Mouse (Mus musculus) cerebellum, postnatal 14 days (tissue): Measurements from ENCODE around the gene Isyna1.
"Not testable (repeated sequence)": the region's sequence is repeated elsewhere in the genome, so short reads cannot be mapped to it uniquely, and the experiment has no call there.

Source experiments
- DNase-seq, 2 experiments: peaks; one replicate each; pipeline ENCODE4 v3.0.0; 2021; ENCODE audit warnings: mixed read lengths in 2 of 2

Isyna1 gene

DNA sequence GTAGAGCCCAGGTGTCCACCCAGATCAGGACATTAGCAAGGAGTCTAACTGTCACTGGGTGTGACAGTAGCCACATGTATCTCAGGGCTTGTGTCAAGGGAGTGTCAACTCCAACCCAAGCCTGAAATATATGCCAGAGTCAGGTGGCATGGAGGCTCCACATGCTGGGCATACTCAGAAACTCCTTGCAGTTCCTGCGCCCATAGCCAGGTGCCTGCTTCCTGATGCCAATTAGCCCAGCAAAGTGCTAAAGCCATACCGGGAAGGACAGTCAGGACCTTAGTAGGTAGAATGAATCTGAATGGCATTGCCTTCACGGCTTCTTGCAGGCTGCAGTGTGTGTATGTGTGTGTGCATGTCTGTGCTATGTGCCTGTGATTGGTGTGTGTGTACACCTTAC lies 17.0 kb upstream of the Isyna1 start:
- DNase-seq: no peak

DNA sequence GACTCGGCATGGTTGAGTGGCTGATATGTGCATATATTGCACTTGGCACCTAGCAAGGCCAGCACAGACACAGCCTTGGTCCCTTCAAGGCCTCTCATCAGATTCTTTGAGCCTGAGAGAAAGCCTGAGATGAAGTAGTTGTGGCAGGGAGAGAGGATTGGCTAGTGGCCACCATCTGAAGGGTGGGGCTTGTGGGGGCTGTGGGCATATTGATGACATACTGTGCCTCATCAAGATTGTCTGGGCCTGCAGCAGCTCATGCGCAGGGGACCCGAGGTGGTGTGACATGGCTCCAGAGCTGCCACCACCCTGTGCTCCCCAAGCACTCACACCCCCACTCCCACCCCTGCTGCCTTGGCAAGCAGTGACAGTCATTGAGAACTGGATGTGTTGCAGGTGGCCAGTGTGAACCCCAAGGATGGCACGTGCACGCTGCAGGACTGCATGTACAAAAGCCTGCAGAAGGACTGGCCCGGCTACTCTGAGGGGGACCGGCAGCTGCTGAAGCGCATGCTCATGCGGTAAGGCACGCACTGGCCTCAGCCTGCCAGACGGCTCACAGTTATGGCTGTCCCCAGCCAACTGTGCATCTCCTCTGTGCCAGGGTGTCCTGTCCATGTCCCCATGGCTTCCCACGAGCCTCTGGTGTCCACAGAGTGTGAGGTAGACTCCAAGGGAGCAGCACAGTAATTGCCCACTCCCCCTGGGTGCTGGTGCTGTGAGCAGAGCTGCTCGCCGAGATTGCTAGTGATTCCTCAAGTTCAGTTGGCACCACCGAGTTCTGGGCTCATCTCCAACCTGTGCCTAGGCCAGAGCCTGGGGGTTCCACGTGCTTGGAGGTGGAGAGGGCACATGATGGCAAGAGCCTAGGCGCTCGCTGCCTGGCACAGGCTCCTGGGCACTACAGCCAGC lies 10.4 kb upstream of the Isyna1 start:
- peak; percentile 88 to 90 for DNase-seq

DNA sequence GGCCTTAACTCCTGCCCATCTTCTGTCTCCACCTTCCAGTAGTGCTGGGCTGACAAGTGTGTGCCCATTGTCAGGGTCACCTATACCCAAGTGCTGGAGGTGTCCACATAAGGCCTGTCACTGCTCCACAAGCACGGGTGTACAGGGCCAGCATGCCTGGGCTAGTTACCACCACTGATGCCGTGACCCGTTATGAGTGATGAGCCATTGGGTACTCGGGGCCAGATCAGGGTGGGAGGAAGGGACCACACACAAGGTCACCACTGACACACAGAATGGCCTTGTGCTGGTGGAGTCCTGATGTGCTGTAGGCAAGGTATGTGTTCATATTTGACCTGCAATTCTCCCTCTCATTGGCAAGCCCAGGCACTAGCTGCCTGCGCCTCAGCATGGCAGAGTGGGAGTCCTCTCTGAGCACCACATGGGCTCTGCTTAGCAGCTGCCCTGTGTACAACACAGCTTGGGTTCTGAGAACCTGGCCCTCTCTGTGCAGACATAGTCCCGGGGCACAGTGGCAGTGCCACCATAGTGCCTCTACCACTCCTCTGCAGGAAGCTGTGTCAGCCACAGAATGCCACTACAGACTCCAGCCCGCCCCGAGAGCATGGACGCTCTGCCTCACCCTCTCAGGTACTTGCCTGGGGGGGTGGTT lies 9.4 kb upstream of the Isyna1 start:
- no peak for DNase-seq

DNA sequence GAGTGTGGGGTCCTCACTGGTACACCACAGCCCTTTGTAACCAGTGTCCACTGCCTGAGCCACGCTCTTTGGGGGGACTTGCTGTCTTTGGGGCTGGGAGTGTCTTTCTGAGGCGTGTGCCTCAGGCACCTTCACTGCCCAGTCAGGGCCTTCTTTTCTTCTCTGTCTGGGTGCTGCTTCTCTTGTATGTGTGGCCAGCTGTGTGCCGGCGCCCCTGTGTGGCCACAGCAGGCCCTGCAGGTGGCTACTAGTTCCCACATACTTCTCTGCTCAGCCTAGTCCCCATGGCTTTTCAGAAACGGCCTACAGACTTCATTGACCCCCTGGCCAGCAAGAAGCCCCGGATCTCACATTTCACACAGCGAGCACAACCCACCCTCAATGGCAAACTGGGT lies 8.9 kb upstream of the Isyna1 start:
- DNase-seq: peak; percentile 63 to 68

DNA sequence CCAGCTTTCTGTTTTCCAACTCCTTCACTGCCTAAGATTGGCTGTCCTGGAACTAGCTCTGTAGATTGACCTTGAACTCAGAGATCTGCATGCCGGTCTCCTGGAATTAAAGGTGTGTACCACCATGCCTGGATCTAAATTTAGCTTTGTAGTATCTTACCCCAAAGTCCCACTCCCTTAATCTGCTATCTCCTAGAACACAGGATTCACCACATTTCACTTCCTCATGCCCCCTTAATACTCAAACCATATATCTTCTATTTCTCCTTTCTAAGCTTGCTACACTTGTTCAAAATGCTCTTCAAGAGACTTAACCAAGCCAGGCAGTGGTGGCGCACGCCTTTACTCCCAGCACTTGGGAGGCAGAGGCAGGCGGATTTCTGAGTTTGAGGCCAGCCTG lies 6.2 kb upstream of the Isyna1 start:
- DNase-seq: not testable (repeated sequence)

DNA sequence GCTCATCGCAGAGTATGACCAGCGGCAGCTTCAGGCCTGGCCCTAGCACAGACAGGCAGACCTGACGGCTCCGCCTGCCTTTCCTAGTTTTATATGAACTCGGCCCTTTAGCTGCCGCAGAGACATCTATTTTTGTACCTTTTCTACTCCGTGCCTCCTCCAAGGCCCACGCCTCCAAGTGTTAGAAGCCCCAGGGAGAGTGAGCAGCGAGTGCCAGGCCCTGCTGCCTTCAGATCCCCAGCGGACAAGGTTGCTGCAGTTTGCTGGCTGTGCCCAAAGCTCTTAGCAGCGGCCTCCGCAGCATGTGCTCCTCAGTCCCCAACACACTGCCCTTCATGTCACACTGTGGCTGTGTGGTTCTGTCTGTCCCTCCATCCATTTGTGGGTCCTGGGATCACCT lies 2.6 kb upstream of the Isyna1 start:
- no peak for DNase-seq

DNA sequence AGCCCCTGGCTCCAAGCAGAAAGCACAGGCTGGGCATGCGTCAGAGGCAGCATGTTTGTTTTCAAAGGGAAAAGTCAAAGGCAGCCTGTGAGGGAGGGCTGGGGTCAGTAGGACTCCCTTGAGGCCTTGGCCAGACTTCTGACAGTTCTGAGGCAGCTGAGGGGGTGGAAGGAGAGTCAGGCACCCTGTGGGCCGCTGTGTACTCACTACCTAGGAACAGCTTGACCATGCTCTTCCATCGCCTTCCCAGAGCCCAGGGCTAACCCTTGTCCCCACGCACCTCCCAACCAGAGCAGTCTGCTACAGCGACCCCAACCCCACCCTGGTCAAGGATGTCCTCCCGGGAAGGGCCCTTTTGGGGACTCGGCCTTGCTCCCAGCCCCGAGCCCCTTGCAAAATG lies 1.0 kb upstream of the Isyna1 start:
- no peak for DNase-seq

DNA sequence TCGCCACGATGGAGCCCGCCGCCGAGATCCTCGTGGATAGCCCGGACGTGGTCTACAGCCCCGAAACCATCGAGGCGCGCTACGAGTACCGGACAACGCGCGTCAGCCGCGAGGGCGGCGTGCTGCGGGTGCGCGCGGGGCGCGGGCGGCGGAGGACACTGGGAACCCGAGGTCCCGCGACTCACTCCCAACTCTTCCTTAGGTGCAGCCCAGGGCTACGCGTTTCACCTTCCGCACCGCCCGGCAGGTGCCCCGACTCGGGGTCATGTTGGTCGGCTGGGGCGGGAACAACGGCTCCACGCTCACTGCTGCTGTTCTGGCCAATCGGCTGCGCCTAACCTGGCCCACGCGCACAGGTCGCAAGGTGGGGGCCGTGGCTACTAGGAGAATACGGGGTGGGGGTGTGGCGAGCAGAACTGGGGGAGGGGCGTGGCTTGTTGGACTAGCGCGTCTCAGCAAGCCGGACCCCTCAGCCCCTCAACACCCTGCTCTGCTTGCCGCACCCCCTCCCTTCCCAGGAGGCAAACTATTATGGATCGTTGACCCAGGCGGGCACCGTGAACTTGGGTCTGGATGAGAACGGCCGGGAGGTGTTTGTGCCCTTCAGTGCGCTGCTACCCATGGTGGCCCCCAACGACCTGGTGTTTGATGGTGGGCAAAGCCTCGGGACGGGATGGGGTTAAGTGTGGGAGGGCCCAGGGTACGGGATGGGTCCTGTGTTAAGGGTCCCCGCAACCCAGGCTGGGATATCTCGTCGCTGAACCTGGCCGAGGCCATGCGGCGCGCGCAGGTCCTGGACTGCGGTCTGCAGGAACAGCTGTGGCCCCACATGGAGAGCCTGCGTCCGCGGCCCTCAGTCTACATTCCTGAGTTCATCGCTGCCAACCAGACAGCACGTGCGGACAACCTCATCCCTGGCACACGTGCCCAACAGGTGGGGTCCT lies 720 bp downstream of the Isyna1 start:
- peak; percentile 59 to 71 for DNase-seq

DNA sequence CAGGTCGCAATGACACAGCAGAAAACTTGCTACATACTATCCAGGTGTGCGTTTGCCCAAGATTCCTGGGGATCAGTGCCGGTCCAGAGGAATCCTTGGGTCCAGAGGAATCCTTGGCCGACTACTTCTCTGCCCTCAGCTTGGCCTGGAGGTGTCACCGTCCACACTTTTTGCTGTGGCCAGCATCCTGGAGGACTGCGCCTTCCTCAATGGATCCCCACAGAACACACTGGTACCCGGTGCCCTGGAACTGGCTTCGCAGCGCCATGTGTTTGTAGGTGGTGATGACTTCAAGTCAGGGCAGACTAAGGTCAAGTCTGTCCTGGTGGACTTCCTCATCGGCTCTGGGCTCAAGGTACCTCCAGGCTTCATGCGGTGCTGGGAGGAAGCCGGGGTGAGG lies 1.6 kb downstream of the Isyna1 start:
- DNase-seq: no peak

DNA sequence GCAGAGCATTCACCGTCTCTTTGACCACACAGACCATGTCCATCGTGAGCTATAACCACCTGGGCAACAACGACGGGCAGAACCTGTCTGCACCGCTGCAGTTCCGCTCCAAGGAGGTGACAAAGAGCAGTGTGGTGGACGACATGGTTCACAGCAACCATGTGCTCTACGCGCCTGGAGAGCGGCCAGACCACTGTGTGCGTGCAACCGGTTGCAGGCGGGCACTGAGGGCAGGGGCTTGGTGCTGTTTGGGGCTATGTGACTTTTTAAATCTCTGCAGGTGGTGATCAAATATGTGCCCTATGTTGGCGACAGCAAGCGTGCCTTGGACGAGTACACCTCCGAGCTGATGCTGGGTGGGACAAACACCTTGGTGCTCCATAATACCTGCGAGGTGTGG lies 2.0 kb downstream of the Isyna1 start:
- DNase-seq: peak; percentile 30 to 56

DNA sequence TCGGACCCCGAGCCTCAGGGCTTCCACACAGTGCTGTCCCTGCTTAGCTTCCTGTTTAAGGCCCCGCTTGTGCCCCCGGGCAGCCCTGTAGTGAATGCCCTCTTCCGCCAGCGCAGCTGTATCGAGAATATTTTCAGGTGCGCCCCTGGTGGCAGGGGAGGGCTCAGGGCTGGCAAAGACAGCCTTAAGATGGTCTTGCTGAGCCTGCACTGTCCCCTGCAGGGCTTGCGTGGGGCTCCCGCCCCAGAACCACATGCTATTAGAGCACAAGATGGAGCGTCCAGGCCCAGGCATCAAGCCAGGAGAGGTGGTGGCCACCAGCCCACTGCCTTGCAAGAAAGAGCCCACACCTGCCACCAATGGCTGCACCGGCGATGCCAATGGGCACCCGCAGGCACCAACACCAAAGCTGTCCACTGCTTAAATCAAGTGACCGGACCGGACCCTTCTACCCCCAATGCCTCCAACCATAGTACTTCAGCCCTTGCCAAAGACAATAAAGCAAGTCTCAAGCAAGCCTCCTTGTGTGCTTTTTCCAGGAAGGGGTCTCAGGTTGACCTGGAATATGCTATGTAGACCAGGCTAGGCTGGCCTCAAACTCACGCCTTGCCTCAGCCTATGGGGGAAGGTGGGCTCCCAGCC lies 2.7 kb downstream of the Isyna1 start:
- peak; percentile 83 to 87 for DNase-seq

DNA sequence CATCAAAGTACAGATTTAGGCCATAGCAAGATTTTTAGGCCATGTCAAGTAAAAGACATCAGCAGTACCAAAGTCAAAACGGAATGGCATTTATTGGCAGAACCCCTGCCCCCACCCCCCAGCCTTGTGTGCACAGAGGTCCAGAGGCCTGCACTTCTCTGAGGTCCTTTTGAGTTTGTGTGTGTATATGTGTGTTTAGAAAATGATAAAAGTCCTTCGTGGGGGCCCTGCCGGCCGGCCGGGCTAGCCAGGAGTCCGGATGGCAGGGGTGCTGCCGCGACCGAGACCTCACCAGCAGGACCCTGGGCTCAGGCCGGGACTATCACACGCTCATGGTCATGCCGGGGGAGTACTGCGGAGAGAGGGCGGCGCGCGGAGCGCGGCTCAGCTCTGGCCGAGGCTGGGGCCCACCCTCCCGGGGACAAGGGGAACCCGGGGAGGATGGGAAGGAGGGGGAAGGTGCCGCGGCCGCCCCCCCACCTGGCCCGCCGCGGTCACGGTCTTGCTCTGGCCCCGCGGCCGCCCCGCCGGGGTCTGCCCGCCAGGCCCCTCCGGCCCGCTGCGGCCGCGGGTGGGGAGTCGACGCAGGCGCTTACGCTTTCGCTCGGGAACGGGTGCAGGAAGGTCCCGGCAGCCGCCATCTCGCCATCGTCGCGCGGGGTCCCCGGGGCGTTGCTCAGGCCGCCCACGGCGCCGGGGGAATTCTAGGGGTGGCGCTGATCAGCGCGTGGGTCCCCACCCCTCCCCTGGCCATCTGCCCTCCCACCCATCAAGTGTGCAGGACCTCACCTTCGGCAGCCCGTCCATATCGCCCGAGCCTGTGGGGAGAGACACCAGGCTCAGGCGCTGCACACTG lies 3.5 kb downstream of the Isyna1 start:
- peak; percentile 47 to 48 for DNase-seq

DNA sequence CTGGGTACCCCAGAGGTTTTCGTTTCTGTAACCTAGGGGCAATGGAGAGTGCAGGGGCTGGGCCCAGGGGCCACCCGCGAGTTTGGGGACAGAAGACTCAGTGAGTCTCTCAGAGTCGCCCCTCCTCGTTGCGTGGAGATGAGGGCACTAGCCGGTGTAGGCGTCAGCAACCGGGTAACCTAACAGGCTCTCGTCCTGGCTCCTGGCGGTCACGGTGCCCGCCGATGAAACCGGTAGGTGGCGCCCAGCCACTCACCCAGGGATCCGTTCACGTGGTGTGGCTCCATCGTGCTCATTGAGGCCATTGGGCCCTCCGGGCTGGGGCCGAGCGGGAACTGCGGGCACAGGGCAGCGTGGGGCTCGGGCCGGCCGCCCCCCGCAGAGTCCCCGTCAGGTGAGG lies 4.1 kb downstream of the Isyna1 start:
- DNase-seq: peak; percentile 89

DNA sequence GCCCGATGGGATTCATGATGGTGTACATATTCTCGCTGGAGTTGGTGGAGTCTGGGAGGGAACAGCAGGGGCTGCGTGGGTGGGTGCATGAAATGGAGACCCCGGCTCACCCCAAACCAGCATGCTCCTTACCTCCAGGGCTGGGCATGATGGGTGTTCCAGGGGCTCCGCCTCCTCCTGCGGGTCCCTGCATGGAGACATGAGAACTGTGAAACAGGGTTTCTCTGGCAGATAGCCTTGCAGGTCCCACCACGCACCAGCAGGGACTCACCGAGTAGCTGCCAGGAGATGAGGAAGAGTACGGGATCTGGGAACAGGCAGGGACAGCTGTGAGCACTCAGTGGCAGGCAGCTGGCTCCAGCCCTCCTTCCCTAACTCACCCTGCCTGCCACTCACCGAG lies 4.5 kb downstream of the Isyna1 start:
- no peak for DNase-seq

DNA sequence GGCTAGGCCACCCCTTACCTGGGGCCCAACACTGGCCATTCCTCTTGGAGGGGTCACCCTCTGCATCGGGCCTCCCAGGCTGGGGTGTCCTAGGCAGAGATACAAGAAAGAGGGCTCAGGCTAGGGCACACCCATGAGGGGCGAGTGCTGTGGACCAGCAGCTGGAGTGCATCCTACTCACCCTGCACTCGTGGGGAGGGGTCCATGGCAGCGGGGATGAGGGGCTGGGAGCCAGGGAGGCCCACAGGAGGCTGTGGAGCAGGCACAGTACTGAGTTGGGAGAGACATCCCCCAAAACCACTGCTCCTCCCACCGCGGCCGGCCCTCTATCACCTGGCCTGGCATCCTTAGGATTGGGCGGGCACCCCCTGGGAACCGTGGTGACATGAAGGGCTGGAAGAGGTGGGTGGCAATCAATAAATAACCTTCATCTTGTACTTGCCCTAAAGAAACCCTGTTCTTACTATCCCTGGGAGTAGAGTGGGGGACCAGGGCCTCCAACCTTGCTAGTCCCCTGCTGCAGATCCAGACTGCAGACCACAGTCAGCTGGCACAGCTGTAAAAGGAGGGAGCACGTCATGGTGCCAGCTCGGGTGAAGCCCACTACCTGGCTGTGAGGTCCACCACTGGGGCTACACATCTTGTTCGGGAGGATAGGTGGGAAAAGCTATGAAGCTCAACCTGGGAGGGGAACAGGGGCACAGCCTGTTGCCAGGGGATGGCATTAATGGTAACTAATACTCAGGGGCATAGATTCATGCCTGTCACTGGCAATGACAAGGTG lies 5.5 kb downstream of the Isyna1 start:
- DNase-seq: peak in 1 of 2 experiments; percentile 40

DNA sequence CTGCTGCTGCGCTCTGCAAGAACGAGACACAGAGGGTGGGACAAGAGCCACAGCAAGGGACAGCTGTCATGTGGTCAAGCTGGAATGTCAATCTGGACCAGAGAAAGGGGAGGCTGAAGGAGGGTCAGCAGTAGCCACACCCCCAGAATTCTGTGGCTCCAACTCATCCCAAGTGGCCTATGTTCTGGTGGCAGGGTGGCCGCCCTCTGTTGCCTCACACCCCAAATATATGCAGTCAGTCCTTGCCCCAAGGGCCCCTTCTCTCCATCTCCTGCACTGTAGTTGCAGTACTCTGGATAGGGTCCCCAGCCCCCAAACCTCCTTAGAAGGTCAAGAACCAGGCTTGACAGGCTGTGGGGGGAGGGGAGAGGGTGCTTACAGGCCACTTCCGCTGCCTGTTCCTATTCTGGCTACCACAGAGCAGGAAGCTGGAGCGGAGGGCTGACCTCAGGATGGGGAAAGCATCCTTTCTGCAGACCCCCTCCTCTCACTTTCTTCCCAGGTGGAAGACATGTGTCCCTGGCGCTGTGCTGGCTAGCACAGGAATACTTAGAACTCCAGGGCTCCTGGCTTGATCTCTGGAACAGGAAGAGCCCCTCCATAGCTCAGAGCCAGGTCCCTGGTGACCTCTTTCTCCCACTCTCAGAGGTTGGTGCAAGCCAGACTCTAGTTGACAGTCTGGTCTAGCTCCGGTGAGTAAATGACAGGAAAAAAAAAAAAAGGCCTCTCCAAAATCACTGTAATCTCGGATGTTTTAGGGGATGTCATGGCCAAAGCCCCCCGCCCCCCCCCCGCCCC lies 6.5 kb downstream of the Isyna1 start:
- peak; percentile 46 to 74 for DNase-seq

DNA sequence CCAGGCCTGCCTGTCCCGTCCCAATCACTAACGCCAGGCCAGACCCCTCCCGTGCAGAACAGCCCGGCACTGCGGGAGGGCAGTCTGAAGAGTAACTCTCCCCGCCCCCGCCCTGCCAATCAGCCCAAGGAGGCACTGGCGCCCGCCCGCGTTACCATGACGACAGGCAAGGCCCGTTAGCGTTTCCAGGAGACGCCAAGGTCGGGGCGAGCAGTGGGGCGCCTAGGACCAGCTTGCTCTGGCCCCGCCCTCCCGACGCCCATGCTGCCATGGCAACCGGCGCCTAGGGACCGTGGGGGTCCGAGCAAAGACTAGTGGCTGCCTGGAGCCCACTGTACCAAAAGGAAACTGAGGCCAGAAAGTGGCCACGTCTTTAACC lies 7.1 kb downstream of the Isyna1 start:
- peak; percentile 93 to 98 for DNase-seq

DNA sequence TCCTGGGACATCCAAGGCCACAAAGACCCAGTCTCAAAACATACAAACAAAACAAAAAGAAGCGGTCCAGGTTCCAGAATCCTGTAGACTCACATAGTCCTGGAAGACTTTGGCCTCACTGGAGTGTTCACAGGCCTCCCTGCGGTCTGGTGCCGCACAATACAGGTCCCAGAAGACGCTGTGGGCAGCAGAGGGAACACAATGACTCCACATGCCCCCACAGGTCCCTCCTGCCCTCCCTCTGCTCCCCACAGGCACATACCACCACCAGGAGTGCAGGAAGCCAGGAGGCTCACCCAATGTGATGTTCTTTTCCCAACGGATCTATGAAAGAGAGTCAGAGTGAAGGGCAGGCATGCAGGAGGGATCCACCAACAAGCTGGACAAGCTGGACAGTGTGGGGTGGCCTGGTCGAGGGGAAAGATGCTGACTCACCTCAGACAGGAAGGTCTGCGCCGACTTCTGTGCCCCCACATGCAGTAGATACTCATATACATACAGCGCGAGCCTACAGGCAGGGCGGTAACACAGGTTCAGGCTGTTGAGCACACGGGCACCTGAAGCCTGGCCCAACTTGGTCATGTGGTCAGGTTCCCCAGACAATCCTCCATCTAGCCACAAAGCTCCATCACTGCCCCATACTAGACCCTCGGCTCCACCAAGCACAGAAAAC lies 8.1 kb downstream of the Isyna1 start:
- DNase-seq: no peak

DNA sequence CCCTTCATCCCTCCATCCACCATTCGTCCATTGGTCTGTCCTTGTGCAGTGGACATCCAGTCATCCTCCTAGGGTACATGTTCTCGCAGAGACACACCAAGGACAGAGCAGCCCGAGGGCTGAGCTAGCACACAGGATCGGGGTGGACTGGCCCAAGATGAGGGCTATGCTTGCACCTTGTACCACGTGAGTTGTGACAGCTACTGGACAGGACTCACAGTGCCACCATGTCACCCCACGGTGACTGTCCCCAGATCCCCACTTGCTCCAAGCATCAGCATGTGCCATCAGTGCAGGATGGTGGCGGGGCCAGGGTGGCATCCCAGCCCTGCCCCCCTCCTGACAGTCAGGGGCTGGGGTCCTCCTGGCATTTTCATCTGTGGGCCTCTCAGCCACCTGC lies 10.4 kb downstream of the Isyna1 start:
- no peak for DNase-seq
